Mouse (Mus musculus): ENCODE results near the gene Pcdh8. TPM values are rescaled to one million over a fixed set of nuclear protein-coding genes. Genes with fewer than 3 reads are reported as not detected.

Gene Pcdh8
- 0.06 and 0.13 TPM in 2 replicates for polyA plus RNA-seq (2015; fragmentation: Nextera tagmentation; extraction: Ambion mirVana)

DNA sequence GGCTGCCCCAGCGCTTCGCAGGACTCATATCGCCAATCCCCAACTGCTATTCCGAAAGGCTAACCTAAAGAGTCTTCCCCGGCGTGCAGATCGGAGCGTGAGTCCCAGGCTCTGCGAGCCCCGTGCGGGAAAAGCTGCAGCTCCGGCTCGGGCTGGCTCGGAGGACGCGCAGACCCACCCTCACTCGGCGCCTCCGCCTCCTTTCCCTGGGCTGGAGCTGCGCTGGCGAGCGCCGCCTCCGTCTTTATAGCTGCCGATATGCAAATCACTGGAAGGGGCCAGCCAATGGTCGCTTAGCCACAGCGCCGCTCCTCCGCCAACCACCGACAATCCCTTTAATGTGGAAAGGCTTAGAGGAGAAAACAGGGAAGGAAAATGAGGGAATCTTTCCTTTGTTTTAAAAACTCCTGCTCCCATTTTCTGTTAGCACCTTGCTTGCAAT, at the start of gene Pcdh8:
TSS of gene Pcdh8 (minus strand) at position 219 of the 442 bp plus-strand sequence.
- no peaks in the 10 kb centered on the region for H3K36me3 ChIP-seq
- no peak within 1 kb of the TSS for H3K27ac ChIP-seq
- peak; percentile 41; the same call in 1 of the 2 replicates for ATAC-seq (ENCODE audit: low read depth)
- WGBS (ENCODE audit: insufficient replicate concordance) = under 1% methylated on average over 30 of the region's 30 CpGs
- peak; percentile 12 for DNase-seq
- peaks cover 9% of the 10 kb centered on the region for H3K4me1 ChIP-seq (replicated peaks)
- 0 out of 2 replicates have a peak within 1 kb of the TSS, but pooled peaks have one; percentile 21 for H3K4me3 ChIP-seq (replicated peaks)
- H3K9me3 ChIP-seq (replicated peaks) = no peaks in the 10 kb centered on the region
- H3K9ac ChIP-seq = no peak within 1 kb of the TSS
- peaks cover 94% of the 10 kb centered on the region for H3K27me3 ChIP-seq
- H3K4me2 ChIP-seq = peak within 1 kb of the TSS; percentile 44

DNA sequence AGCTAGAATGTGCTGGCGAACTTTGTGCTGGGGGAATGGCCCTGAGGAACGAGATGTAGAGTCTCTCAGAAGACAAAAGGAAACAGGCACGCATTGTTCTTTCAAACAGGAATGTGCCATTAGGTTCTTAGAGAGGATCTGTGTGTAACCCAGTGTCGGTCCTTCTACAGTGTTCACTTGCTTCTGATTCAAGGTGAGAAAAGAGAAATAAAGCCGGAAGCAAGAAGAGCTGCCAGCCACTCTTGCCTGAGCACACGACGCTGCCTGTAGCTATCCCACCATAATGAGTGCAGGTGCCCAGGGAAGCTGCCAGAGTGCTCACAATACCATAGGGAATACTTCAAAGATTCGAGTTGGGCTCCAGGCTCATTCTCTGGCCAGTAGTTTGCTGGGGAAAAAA, 43.6 kb upstream of the Pcdh8 start:
- H3K27ac ChIP-seq = no peak overlapping the region
- ATAC-seq (ENCODE audit: low read depth) (no peak), DNase-seq (no peak)
- H3K27me3 ChIP-seq = no peaks in the 10 kb centered on the region
- 54% methylated on average over 8 of the region's 8 CpGs for WGBS (ENCODE audit: insufficient replicate concordance)
- H3K4me1 ChIP-seq (replicated peaks) = no peaks in the 10 kb centered on the region
- no peak overlapping the region for H3K4me2 ChIP-seq
- H3K9ac ChIP-seq = no peak overlapping the region
- H3K4me3 ChIP-seq (replicated peaks) = no peak overlapping the region
- no peaks in the 10 kb centered on the region for H3K36me3 ChIP-seq
- H3K9me3 ChIP-seq (replicated peaks) = no peaks in the 10 kb centered on the region; the same call in 1 of the 2 replicates

DNA sequence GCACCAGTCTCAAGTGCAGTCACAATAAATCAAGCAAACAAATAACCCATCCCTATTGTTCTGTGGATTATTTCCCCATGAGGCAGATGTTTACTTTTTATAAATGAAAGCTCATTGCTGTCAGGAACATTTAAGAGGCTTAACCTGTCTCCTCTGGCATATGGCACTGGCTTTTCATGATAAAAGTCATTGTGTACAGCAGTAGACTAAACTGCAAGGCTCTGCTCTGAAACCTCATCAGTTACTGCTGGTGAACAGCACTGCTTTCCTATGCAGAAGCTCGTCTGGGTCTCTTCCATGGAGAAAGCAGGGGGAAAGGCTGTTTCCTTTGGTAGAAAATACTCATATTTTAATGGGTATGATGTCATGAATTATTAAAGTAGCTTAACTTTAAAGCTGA, 43.0 kb upstream of the Pcdh8 start:
- ATAC-seq (ENCODE audit: low read depth) = no peak
- H3K4me1 ChIP-seq (replicated peaks) = no peaks in the 10 kb centered on the region
- 24% methylated on average over 1 of the region's 1 CpGs for WGBS (ENCODE audit: insufficient replicate concordance)
- no peaks in the 10 kb centered on the region; the same call in 1 of the 2 replicates for H3K9me3 ChIP-seq (replicated peaks)
- no peaks in the 10 kb centered on the region for H3K36me3 ChIP-seq
- no peaks in the 10 kb centered on the region for H3K27me3 ChIP-seq
- H3K4me2 ChIP-seq = no peak overlapping the region
- no peak overlapping the region for H3K4me3 ChIP-seq (replicated peaks)
- H3K27ac ChIP-seq = no peak overlapping the region
- DNase-seq = no peak
- no peak overlapping the region for H3K9ac ChIP-seq

DNA sequence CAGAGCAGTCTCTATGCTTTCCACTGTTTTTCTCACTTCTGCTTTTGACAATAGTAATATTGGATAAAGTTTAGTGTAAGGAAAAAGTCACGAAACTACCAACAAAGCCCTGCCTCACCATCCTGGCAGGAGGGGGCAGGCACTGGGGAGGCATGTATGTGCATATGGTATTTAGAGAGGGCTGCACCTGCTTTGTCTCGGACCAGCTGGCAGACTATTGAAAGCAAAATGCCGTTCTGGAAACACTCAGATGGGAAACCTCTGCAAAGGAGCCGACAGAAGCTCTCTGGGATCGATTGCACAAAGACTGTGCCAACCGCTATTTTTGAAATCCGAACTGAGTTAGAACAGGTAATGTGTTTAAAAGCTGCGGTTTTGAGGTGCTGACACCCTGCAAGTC, 22.1 kb upstream of the Pcdh8 start:
- Histone ChIP-seq H3K9me3 (replicated peaks) (0 out of 2 replicates have a peak, but pooled peaks cover 7% of the 10 kb centered on the region), H3K4me1 (replicated peaks) (no peaks in the 10 kb centered on the region), H3K9ac (no peak overlapping the region), H3K4me2 (no peak overlapping the region), H3K4me3 (replicated peaks) (no peak overlapping the region), H3K27me3 (no peaks in the 10 kb centered on the region), H3K36me3 (no peaks in the 10 kb centered on the region), H3K27ac (no peak overlapping the region)
- DNase-seq (no peak), ATAC-seq (ENCODE audit: low read depth) (no peak)
- 60% methylated on average over 8 of the region's 8 CpGs for WGBS (ENCODE audit: insufficient replicate concordance)

DNA sequence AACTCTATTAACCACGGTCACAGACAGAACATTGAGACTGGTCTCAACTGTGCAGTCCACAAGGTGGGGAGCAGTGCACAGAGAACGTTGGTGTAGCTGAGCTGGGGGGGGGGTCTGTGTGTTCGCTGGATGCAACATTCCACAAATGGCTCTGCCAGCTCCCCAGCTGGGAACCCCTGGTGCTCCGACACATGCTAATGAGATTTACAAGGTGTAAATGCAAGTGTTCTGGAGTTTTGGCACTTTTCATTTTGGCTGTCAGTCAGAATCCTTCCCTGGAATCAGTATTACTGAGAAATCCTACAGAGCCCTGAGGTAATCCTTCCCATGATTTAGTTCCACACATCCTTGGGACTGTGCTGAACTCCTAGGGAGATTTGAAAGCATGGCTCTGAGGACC, 18.4 kb upstream of the Pcdh8 start:
- ATAC-seq (ENCODE audit: low read depth) (no peak), DNase-seq (no peak)
- H3K4me2 ChIP-seq = no peak overlapping the region
- no peaks in the 10 kb centered on the region for H3K27me3 ChIP-seq
- 28% methylated on average over 4 of the region's 4 CpGs for WGBS (ENCODE audit: insufficient replicate concordance)
- H3K27ac ChIP-seq = no peak overlapping the region
- H3K36me3 ChIP-seq = no peaks in the 10 kb centered on the region
- 0 out of 2 replicates have a peak, but pooled peaks cover 3% of the 10 kb centered on the region for H3K9me3 ChIP-seq (replicated peaks)
- no peaks in the 10 kb centered on the region for H3K4me1 ChIP-seq (replicated peaks)
- no peak overlapping the region for H3K9ac ChIP-seq
- H3K4me3 ChIP-seq (replicated peaks) = no peak overlapping the region

DNA sequence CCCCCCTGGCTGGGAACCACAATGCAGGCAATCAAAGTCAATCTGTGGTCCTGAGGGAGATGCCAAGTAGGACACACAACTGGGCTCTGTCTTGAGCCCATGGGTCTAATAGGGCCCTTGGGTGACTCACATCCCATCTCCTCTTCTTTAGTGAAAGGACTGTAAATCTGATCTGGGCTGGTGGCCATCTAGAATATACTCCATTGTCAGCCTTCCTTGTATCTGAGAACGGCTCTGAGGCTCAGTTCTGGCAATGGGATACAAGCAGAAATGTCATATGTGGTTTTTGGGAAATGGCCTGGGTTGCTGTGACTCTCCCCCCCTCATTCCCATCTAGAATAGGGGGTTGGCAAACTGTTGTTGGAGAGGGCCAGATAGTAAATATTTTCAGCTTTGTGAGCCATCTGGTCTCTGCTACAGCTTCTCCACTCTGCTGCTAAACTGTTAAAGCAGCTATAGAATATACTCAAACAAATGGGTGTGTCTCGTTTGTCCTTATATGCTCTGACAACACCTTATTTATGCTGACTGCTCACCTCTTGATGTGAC, 17.6 kb upstream of the Pcdh8 start:
- H3K27me3 ChIP-seq = no peaks in the 10 kb centered on the region
- H3K4me1 ChIP-seq (replicated peaks) = no peaks in the 10 kb centered on the region
- H3K9me3 ChIP-seq (replicated peaks) = 0 out of 2 replicates have a peak, but pooled peaks cover 3% of the 10 kb centered on the region
- DNase-seq = no peak
- ATAC-seq (ENCODE audit: low read depth) = no peak
- no peak overlapping the region for H3K9ac ChIP-seq
- no peak overlapping the region for H3K27ac ChIP-seq
- H3K4me2 ChIP-seq = no peak overlapping the region
- H3K36me3 ChIP-seq = no peaks in the 10 kb centered on the region
- no peak overlapping the region for H3K4me3 ChIP-seq (replicated peaks)
- WGBS (ENCODE audit: insufficient replicate concordance) = 44% methylated on average over 2 of the region's 2 CpGs

DNA sequence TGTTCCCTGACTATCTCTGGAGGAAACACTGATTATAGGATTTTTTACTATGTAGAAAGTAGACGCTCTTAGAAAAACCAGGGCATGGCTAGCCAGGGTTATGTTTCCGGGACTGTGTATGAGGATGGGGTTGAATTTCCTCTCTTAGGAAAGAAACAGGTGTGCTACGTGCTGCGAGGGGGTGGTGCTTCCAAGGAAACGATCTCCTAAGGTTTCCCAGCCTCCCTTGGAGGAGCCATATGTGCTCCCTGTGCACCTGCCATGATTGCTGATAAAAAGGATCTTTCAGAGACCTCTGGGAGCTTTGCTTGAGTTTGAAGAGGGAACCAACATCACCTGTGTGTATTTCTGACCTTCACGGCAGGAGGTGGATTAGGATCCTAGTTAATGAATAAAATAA, 16.8 kb upstream of the Pcdh8 start:
- ATAC-seq (ENCODE audit: low read depth) = no peak
- 69% methylated on average over 6 of the region's 6 CpGs for WGBS (ENCODE audit: insufficient replicate concordance)
- H3K4me2 ChIP-seq = no peak overlapping the region

DNA sequence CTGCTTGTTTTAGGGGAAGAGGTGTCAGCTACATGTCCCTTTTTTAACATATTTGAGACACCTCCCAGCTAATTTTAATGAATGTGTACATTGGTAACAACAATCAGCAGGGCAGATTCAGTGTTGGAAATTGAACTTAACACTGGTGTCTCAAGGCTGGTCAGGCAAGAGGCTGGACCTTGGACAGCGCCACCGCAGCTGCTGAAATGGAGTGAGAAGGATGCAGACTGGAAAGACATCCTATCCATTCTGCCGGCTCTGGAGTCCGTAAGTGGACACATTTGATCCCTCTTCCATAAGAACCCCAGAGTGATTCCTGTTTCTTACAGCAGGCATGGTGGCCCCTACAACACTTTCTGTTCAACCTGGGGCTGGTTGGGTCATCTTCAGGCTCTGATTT, 14.3 kb upstream of the Pcdh8 start:
- DNase-seq (no peak), ATAC-seq (ENCODE audit: low read depth) (no peak)
- H3K36me3 ChIP-seq = no peaks in the 10 kb centered on the region
- no peaks in the 10 kb centered on the region for H3K4me1 ChIP-seq (replicated peaks)
- no peaks in the 10 kb centered on the region for H3K27me3 ChIP-seq
- H3K9ac ChIP-seq = no peak overlapping the region
- no peaks in the 10 kb centered on the region for H3K9me3 ChIP-seq (replicated peaks)
- no peak overlapping the region for H3K27ac ChIP-seq
- no peak overlapping the region for H3K4me3 ChIP-seq (replicated peaks)
- 38% methylated on average over 4 of the region's 4 CpGs for WGBS (ENCODE audit: insufficient replicate concordance)
- no peak overlapping the region for H3K4me2 ChIP-seq

More for the DNA sequence above, 16.8 kb upstream of the Pcdh8 start:
- DNase-seq = no peak
- Histone ChIP-seq H3K27ac (no peak overlapping the region), H3K9ac (no peak overlapping the region), H3K4me3 (replicated peaks) (no peak overlapping the region), H3K9me3 (replicated peaks) (0 out of 2 replicates have a peak, but pooled peaks cover 3% of the 10 kb centered on the region), H3K4me1 (replicated peaks) (no peaks in the 10 kb centered on the region), H3K36me3 (no peaks in the 10 kb centered on the region), H3K27me3 (no peaks in the 10 kb centered on the region)

DNA sequence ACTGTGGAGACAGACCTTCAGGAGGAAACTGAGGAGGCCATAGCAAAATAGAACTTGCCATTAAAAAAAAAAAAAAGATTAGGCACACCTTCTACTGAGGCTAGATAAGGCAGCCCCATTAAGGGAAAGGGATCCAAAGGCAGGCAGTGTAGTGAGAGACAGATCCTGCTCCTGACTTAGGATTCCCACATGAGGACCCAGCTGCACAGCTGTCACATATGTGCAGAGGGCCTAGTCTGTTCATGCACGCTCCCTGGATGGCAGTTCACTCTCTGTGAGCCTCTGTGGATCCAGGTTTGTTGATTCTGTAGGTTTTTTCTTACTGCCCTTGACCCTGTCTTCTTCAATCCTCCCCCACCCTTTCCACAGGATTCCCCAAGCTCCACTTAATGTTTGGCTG, 9.8 kb upstream of the Pcdh8 start:
- no peak overlapping the region for H3K4me2 ChIP-seq
- H3K36me3 ChIP-seq = no peaks in the 10 kb centered on the region
- no peak overlapping the region for H3K9ac ChIP-seq
- ATAC-seq (ENCODE audit: low read depth) (no peak), DNase-seq (no peak)
- no peak overlapping the region for H3K27ac ChIP-seq
- no peaks in the 10 kb centered on the region for H3K27me3 ChIP-seq
- no peaks in the 10 kb centered on the region for H3K4me1 ChIP-seq (replicated peaks)
- no peaks in the 10 kb centered on the region for H3K9me3 ChIP-seq (replicated peaks)
- no peak overlapping the region for H3K4me3 ChIP-seq (replicated peaks)
- 67% methylated on average over 1 of the region's 1 CpGs for WGBS (ENCODE audit: insufficient replicate concordance)

DNA sequence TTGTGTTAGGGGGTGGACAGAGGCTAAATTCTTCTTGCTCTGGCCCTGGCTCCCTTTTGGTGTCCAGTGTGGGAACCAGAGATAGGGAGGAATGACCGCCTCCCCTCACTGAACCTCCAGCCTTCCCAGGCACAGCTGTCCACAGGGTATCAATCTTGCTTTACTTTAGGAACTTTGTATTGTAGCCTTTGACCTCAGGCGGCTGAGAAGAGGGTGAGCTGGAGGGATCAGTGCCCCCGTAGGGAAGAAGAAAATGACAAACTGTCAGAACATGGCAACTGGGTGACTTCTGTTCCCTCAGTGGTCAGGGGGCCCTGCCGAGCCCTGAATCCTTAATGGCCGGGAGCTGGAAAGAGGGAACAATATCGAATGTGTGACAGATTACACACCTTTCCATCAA, 9.2 kb upstream of the Pcdh8 start:
- Histone ChIP-seq H3K36me3 (no peaks in the 10 kb centered on the region), H3K4me1 (replicated peaks) (no peaks in the 10 kb centered on the region), H3K27ac (no peak overlapping the region), H3K9ac (no peak overlapping the region), H3K4me2 (no peak overlapping the region), H3K27me3 (peaks cover 6% of the 10 kb centered on the region), H3K4me3 (replicated peaks) (no peak overlapping the region), H3K9me3 (replicated peaks) (no peaks in the 10 kb centered on the region)
- no peak for DNase-seq
- no peak for ATAC-seq (ENCODE audit: low read depth)
- WGBS (ENCODE audit: insufficient replicate concordance) = 45% methylated on average over 6 of the region's 6 CpGs

DNA sequence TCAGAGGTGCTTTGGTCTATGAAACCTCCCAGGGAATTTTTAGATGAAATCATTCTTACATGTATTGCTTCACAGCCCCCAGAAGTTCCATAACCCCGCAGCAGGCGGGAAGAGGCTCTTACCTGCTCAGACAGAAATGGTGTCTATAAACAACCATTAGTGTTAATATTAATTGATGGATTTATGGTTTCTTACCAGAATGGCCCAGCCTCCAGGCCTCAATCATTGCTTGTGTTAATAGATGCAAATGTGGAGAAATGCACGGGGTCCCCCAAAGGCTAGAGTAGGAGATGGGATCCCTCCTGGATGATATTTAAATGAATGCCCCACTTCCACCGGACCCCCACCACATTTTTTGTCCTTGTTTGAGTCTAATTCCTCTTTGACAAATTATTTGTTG, 8.7 kb upstream of the Pcdh8 start:
- DNase-seq = no peak
- Histone ChIP-seq H3K4me2 (no peak overlapping the region), H3K4me1 (replicated peaks) (no peaks in the 10 kb centered on the region), H3K27ac (no peak overlapping the region), H3K9me3 (replicated peaks) (no peaks in the 10 kb centered on the region), H3K27me3 (peaks cover 10% of the 10 kb centered on the region), H3K36me3 (no peaks in the 10 kb centered on the region), H3K9ac (no peak overlapping the region), H3K4me3 (replicated peaks) (no peak overlapping the region)
- 46% methylated on average over 4 of the region's 4 CpGs for WGBS (ENCODE audit: insufficient replicate concordance)
- ATAC-seq (ENCODE audit: low read depth) = no peak
